Mouse (Mus musculus) c-Kit-positive CD71-positive TER-119-negative erythroid progenitor cells, embryonic 14.5 days (primary cell): ENCODE results near the gene Mybpc1.
"Not testable (repeated sequence)": the region's sequence is repeated elsewhere in the genome, so short reads cannot be mapped to it uniquely, and the experiment has no call there.

Experiments
- DNase-seq: peaks from one replicate; pipeline ENCODE4 v3.0.0-alpha.2; 2013; ENCODE audit warnings: low read depth

The Mybpc1 gene

DNA sequence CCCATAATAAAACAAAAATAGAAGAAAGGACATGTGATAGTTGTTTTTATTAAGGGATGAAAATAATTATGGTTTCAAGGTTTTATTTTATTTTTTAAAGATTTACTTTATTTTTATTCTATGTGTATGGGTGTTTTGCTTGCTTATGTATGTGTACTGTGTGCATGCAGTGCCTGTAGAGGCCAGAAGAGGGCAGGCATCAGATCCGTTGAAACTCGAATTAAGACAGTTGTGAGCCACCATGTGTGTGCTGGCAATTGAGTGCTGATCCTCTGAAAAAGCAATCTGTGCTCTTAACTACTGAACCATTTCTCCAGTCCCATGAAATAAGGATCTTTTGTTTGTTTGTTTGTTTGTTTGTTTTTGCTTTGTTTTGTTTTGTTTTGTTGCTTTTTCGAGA is 54.7 kb downstream of the Mybpc1 start:
- no peak for DNase-seq

GRCm38 (mm10) chr10:88547635-88548034 is 57.3 kb downstream of the Mybpc1 start:
- DNase-seq, result no peak

GRCm38 (mm10) chr10:88530631-88531030 is 74.3 kb downstream of the Mybpc1 start:
- DNase-seq, result no peak

DNA sequence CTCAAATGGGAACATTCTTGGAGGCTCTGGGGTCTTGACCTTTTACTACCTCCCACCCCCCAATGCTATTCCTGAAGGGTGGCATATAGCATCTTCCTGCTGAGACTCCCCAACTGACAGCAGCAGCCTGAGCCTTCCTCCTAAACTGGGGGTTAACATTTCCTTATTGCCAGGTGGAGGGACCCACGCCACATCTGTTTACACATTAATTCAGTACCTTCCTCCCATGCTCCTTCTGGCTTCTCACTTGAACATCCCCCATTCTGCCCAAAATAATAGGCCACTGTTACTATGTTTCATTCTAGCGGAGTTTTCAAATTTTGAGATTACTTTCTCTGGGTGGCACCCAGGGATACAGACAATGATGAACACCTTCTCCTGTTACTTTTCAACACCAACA is 80.9 kb downstream of the Mybpc1 start:
- no peak for DNase-seq

DNA sequence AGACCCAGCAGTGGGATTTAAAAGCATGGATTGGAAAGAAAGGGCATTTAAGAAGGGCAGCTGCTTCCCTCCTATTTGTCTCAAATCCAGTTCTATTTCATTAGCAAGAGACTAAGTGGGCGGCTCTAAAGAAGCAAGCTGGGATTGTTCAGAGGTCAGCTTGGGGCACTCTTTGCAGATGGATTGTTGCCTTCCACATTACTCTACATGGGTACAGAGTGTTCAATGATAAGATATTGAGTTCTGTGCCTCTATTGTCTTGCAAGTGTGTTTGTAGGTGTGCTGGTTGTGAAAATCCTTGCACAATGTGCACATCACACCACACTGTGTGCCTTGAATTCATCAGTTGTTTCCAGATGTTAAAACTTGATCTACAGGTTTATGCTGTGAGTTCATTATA is 81.7 kb downstream of the Mybpc1 start:
- no peak for DNase-seq

DNA sequence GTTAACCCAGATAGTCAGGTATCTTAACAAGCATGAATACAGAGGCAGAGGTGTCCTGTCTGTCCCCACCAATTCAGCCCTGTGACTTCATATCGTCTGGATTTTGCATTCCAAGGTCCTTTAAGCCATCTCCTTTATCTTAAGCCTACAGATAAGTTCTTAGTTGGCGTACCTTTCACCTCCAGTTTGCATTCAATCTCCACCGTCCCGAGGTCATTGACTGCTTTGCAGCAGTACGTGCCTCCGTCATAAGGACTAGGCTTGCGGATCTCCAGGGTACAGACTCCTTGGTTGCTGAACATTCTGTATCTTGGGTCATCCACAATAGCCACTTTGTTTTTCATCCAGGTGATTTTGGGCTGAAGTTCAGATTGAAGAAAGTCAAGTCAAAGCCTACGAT is 82.2 kb downstream of the Mybpc1 start:
- DNase-seq, result no peak

DNA sequence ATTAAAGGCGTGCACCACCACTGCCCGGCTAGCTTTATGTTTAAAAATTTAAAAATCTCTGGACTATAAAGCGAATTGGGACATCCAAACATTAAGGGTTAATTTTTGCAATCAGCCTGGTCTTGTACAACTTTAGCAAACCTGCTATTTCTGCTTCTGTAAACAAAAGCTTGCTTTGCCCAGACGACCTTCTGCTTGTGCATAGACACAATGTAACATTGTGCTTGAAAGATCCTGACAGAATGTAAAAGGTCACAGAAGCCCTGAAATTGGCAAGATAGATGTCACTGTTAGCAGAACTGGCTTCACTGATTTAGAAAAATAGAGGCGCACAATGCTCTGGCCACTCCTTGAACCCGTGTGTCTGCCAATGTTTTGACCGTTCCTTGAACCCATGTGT is 89.9 kb downstream of the Mybpc1 start:
- not testable (repeated sequence) for DNase-seq

GRCm38 (mm10) chr10:88514495-88514894 is 90.5 kb downstream of the Mybpc1 start:
- DNase-seq, result peak; percentile 39

GRCm38 (mm10) chr10:88513574-88514135 is 91.3 kb downstream of the Mybpc1 start:
- DNase-seq, result no peak

DNA sequence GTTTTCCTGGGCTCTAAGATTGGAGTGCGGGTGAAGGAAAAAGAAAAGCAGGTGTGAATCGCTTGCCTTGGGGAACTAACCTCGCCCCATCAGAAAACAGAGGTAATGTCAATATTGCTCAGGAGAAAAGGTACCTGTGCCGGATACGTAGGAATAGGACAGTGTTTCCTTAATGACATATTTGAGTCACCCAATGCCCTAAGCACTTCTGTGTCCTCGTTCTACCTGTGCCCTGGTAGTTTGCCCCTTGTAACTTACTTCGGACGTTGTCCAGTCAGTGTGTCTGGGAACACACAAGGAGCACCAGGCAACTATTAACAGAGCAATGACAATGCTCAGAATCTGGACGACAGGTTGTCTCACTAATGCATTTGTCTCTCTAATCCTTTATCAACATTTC is 93.6 kb downstream of the Mybpc1 start:
- DNase-seq, result no peak

DNA sequence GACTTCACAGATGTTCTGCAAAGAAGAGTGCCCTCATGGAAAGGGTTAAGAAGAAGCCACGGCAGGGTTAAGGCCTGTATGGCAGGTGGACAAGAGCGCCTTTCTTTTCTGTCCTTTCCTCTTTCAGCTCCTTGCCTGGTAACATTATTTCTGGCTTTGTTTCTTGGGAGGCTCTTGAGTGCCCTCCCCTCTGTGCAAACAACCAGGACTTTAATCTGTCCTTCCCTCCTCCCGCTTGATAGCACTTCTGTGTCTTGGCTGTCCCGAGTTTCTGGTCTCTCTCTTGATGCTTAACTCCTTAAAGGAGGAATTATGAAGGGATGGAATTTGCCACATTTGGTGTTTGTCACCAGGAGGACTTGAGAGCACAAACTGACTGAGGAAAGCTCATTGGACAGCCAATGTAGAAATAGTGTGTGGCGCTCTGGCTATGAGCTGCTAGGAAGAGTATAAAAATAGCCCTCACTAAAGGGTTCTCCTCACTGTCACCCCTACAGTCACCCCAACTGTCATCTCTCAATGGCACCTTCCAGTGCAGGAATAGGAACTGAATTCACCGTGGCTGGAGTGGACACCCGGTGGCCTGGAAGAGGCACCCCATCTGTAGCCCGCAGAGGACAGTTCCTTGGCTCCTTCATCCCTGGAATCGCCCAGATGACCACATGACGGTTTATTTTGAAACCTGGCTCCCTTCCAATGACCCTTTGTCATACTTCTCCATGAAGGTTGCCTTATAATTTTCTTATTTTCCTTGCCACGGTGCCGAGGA is 94.3 kb downstream of the Mybpc1 start:
- no peak for DNase-seq

- DNase-seq, result no peak
Measured at GRCm38 (mm10) chr10:88507691-88508143, 97.2 kb downstream of the Mybpc1 start.

DNA sequence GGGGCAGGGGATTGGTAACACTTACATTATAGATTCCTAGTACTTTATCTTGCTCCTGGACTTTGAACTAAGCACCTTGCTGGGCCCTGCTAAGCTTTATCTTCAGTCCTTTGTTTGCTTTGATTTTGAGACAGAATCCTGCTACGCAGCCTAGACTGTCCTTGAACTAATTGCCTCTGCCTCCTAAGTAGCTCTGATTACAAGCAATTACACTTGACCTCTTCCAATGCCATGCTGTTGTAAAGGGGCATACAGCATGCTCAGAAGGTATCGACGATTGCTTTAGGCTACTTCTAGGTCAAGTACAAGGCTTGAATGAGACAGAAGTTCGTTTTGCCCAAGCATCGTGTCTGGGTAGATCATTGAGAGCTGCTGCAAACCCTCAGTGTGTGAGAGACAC is 99.7 kb downstream of the Mybpc1 start:
- no peak for DNase-seq

DNA sequence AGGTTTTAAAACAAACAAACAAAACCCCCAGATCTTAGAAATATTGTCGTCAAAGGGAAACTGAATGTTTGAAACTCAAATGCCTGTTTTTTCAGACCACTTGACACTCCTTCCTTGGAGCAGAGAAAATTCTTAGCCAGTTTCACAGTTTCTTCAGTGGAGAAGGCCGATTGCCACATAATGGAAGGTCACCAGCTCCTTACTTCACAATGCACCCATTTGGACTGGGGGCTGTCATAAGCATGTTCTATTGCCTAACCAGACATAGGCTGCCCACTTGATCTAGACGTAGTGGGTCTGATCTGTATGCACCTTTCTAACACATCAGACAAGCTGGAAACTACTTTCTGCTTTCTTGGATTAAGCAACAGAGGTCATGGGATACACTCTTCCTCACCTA is 100.5 kb downstream of the Mybpc1 start:
- DNase-seq, result no peak

DNA sequence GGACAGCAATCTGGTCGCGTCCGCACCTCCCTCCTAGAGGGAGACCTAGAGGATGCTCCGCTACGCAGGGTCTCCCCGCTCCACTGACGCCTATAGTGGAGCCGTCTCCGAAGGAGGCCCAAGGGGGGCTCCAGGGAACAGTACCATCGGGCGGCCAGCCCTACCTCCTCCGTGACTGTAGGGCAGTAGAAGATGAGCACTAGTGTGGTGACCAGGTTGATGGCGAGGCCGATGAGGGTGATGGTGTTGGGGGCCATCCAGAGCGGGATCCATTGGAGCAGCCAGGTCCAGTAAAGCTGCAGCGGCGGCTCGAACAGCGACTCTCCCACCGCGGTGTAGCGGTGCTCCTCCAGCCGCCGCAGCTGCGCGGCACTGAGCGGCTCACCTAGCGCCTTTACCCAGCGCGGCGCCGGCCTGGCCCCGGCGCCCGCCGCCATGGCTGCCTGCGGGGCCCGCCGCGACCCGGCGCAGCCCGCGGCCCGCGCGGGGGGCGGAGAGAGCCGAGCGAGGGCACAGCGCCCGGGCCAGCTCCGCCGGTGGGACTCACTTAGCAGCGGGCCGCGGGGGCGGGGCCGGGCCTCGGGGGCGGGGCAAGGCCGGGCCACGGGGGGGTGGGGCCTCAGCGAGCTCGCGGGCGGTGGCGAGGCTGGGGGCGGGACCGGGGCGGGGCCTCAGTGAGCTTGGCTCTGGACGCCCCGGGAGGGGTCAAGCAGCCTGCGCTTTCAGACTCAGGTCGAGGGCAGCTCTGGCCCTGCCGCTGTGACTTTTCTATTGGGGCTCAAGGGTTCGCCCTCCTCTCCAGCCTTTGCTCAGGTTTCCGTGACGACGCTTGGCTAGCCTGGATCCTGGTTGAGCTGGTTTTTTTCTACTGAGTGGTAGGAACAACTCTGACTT is 101.3 kb downstream of the Mybpc1 start, which contains the start of gene Chpt1:
Gene Chpt1, minus strand, starts transcription at position 653 of the 894 bp plus-strand sequence.
- DNase-seq, result peak; percentile 51

- DNase-seq, result no peak
Measured at GRCm38 (mm10) chr10:88502919-88503318, 102.0 kb downstream of the Mybpc1 start.

- DNase-seq, result no peak
Measured at GRCm38 (mm10) chr10:88501886-88502765, 102.8 kb downstream of the Mybpc1 start.

DNA sequence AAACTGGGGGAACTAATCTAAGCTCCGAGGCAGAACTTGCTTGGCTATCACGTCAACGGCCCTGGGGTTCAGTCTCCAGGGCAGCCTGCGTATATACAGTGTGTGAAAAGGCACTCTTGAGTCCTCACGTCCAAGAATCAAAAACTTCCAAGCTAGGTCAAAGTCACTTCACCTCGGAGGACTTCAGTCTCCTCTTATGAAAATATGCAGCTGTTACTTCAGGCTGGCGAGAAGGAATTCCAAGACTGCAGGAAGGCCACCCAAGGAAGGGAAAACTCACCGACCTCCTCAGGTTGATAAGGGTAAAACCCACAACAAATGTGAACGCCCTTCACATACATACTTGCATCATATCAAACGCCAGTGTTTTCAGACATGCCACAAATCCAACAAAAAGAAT is 103.6 kb downstream of the Mybpc1 start:
- DNase-seq, result no peak

- DNase-seq, result no peak
Measured at GRCm38 (mm10) chr10:88499993-88500392, 105.0 kb downstream of the Mybpc1 start.

DNA sequence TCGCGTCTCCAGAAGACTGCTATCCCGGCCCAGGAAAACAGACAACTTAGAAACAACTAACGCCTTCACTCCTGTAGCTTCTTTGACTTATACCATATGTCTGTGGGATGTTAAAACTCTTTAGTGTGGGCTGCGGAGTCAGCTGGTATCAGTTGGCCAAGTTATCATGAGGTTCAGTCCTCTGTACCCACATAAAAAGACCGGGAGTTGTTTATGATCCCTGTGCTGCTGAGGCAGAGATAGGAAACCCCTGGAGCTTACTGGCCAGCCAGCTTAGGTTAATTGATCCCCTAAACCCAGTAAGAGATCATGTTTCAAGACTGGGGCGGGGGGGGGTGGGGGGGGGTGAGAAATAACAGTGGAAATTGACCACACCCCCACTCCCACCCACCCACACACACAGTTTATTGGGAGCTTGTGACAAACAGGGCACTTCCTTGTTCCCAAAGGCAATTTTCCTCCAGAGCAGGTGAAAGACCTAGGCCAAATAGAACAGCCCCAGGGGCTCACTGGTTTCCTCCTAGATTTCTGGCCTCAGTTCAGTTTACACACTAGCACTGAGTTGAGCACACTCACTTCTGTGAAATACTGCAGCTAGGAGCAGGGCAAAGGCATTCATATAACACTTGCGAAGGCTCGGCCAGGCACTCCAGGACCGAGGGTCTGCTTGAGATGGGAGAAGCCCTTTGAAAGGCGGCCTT is 107.9 kb downstream of the Mybpc1 start:
- DNase-seq, result no peak

DNA sequence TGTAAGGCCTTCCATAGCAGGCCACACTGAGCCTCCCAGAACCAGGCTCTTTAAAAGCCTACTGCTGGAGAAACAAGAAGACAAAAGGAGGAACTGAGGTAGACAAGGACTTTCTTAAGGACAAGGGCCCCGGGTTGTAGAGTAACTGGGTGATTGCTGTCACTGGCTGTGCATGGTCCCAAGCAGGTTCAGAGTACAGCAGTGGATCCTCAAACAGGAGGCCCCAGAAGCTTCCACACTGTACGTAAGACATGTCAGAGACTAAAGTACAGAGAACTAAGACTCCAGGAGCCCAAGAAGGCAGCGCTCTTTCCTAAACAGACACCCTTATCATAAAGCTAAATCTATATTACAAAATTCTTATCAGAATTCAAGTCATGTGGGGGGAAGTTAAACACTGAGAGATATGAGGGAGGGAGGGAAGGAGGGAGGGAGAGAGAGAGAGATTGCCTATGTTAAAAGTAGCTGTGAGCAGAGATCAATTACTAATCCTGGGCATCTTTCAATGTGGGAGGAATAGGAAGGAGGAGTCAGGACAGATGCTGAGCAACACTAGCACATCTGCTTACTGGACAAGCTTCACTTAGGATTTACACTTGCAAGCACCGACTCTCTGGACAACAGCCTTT is 109.9 kb downstream of the Mybpc1 start:
- DNase-seq, result no peak
